Mouse (Mus musculus): ENCODE results near the gene Uspl1.

- no peak for TF ChIP-seq CTCF (IDR thresholded peaks at IDR 0.05; ENCODE audit: low read depth)
- TF ChIP-seq EP300 (IDR thresholded peaks at IDR 0.05; ENCODE audit: low read depth): no peak; the same call in 1 of the 2 replicates
Observed at GRCm38 (mm10) chr5:149183721-149184103, 438 bp upstream of the Uspl1 start.

Measured in liver, postnatal 0 days (tissue).